ENCODE assay signal across 21 mouse cellular contexts in genomic region chr9:35192983-35193542, GRCm38 (mm10). TPM values are rescaled to one million over a fixed set of nuclear protein-coding genes. Genes with fewer than 3 reads are reported as not detected.
DNase-seq lines count a peak whose midpoint lies in the region; ATAC-seq lines count a peak whose summit lies in the region.
"Had no signal": no experiment of that assay in that cellular context is flagged by ENCODE, and none has a peak within 500 bp of the region (broad histone marks: within the 10 kb centered on the region; RNA-seq: fewer than 3 reads in every experiment).

No protein-coding gene starts in this region.

- peak; percentile 63 for DNase-seq in heart, adult 11 months
- no peak for DNase-seq in heart, adult 9 months (ENCODE audit: low spot score in 2 of 2)
- DNase-seq in midbrain, embryonic 10.5 days (ENCODE audit: low spot score), result no peak
- DNase-seq in ZHBTc4 (ENCODE audit: low read depth, low spot score), result peak; percentile 26
- no peak for DNase-seq in embryo, embryonic 10.5 days (ENCODE audit: low spot score)
- DNase-seq in right cerebral cortex, postnatal 36 days (ENCODE audit: low spot score in 2 of 2), result no peak
- DNase-seq: adrenal gland, postnatal 14 days; cerebellum, adult 2 months; cerebellum, postnatal 10 days; embryo, embryonic 11 days; gastrocnemius, postnatal 10 days; heart, adult 2 months had no signal

- H3K4me1 ChIP-seq in midbrain, embryonic 15.5 days, result no peaks in the 10 kb centered on the region
- no peaks in the 10 kb centered on the region for H3K4me1 ChIP-seq in midbrain, embryonic 10.5 days
- H3K4me1 ChIP-seq in midbrain, embryonic 16.5 days (ENCODE audit: control insufficient read depth, insufficient read depth, low read length), result no peaks in the 10 kb centered on the region
- H3K4me1 ChIP-seq: embryonic facial prominence, embryonic 12.5 days; heart, embryonic 12.5 days; hindbrain, embryonic 10.5 days had no signal

- H3K27me3 ChIP-seq in midbrain, embryonic 15.5 days (replicated peaks), result no peaks in the 10 kb centered on the region
- no peaks in the 10 kb centered on the region for H3K27me3 ChIP-seq in midbrain, embryonic 10.5 days (ENCODE audit: low read depth, poor library complexity, severe bottlenecking)
- no peaks in the 10 kb centered on the region for H3K27me3 ChIP-seq in midbrain, embryonic 16.5 days (ENCODE audit: control insufficient read depth, insufficient read depth, low read depth, low read length)
- H3K27me3 ChIP-seq: embryonic facial prominence, embryonic 12.5 days; forebrain, embryonic 13.5 days; heart, embryonic 12.5 days had no signal

- no peaks in the 10 kb centered on the region for H3K36me3 ChIP-seq in midbrain, embryonic 15.5 days (replicated peaks)
- H3K36me3 ChIP-seq in midbrain, embryonic 10.5 days, result peaks cover 38% of the 10 kb centered on the region
- no peaks in the 10 kb centered on the region for H3K36me3 ChIP-seq in midbrain, embryonic 16.5 days (ENCODE audit: control insufficient read depth, insufficient read depth, low read length)

- no peak overlapping the region for H3K4me3 ChIP-seq in midbrain, embryonic 15.5 days
- no peak overlapping the region for H3K4me3 ChIP-seq in midbrain, embryonic 10.5 days
- H3K4me3 ChIP-seq in midbrain, embryonic 16.5 days (ENCODE audit: low read depth, low read length), result no peak overlapping the region
- H3K4me3 ChIP-seq: embryonic facial prominence, embryonic 12.5 days; forebrain, embryonic 13.5 days; heart, adult 2 months; heart, embryonic 12.5 days; hindbrain, embryonic 10.5 days had no signal

- no peaks in the 10 kb centered on the region for H3K9me3 ChIP-seq in midbrain, embryonic 15.5 days
- no peaks in the 10 kb centered on the region for H3K9me3 ChIP-seq in midbrain, embryonic 10.5 days (replicated peaks)
- H3K9me3 ChIP-seq in midbrain, embryonic 16.5 days (replicated peaks; ENCODE audit: control insufficient read depth, low read length, poor library complexity, severe bottlenecking), result no peaks in the 10 kb centered on the region
- H3K9me3 ChIP-seq: embryonic facial prominence, embryonic 12.5 days; forebrain, embryonic 13.5 days; G1E; heart, embryonic 12.5 days; hindbrain, embryonic 10.5 days had no signal

- 68% methylated on average over 11 of the region's 11 CpGs for WGBS in midbrain, embryonic 15.5 days
- whole genome bisulfite sequencing in midbrain, embryonic 10.5 days, result 87% methylated on average over 11 of the region's 11 CpGs
- WGBS in midbrain, embryonic 16.5 days, result 64% methylated on average over 11 of the region's 11 CpGs

- no peak overlapping the region for H3K9ac ChIP-seq in midbrain, embryonic 15.5 days
- H3K9ac ChIP-seq in midbrain, embryonic 16.5 days (ENCODE audit: low read depth, low read length), result no peak overlapping the region; the same call in 1 of the 2 replicates
- H3K9ac ChIP-seq: embryonic facial prominence, embryonic 12.5 days; forebrain, embryonic 13.5 days; heart, embryonic 12.5 days had no signal

- H3K27ac ChIP-seq in midbrain, embryonic 15.5 days, result 0 out of 2 replicates have a peak overlapping the region, but pooled peaks have one; percentile 9
- H3K27ac ChIP-seq in midbrain, embryonic 10.5 days (replicated peaks), result no peak overlapping the region
- H3K27ac ChIP-seq in midbrain, embryonic 16.5 days (ENCODE audit: low read length), result no peak overlapping the region
- H3K27ac ChIP-seq: embryonic facial prominence, embryonic 12.5 days; forebrain, embryonic 13.5 days; heart, adult 2 months; hindbrain, embryonic 10.5 days had no signal

- ATAC-seq in midbrain, embryonic 15.5 days (replicated peaks), result peak; percentile 24; the same call in 1 of the 2 replicates
- ATAC-seq in midbrain, embryonic 16.5 days, result peak; percentile 44; the same call in 1 of the 2 replicates
- ATAC-seq: forebrain, embryonic 13.5 days; hindbrain, embryonic 16.5 days; inflammation-experienced regulatory T-cells, adult 6 months had no signal

- no peak overlapping the region for H3K4me2 ChIP-seq in midbrain, embryonic 15.5 days
- H3K4me2 ChIP-seq in midbrain, embryonic 16.5 days (ENCODE audit: low read length), result no peak overlapping the region
- H3K4me2 ChIP-seq: embryonic facial prominence, embryonic 12.5 days; forebrain, embryonic 13.5 days; heart, embryonic 12.5 days had no signal

RNA-seq across cellular contexts. Expression of gene Srpr, which starts 6.9 kb away (rescaled TPM):
- polyA plus RNA-seq in midbrain, embryonic 15.5 days (2015; fragmentation: Nextera tagmentation; extraction: Ambion mirVana), result 65.3 and 65.8 TPM in 2 replicates
- 85.5 and 87.3 TPM in 2 replicates for polyA plus RNA-seq in midbrain, embryonic 10.5 days (2016; fragmentation: Nextera tagmentation; extraction: Ambion mirVana)
- 65.8 and 68.2 TPM in 2 replicates for polyA plus RNA-seq in midbrain, embryonic 16.5 days (2015; fragmentation: Nextera tagmentation; extraction: Ambion mirVana)

RNA-seq across cellular contexts. Expression of gene Tirap, which starts 7.0 kb away (rescaled TPM):
- polyA plus RNA-seq in midbrain, embryonic 15.5 days (2015; fragmentation: Nextera tagmentation; extraction: Ambion mirVana), result 4.4 and 5.3 TPM in 2 replicates
- 18.5 and 19.6 TPM in 2 replicates for polyA plus RNA-seq in midbrain, embryonic 10.5 days (2016; fragmentation: Nextera tagmentation; extraction: Ambion mirVana)
- 4.3 and 4.6 TPM in 2 replicates for polyA plus RNA-seq in midbrain, embryonic 16.5 days (2015; fragmentation: Nextera tagmentation; extraction: Ambion mirVana)

RNA-seq across cellular contexts. Expression of gene Dcps, which starts 17.2 kb away (rescaled TPM):
- 80.3 and 81.2 TPM in 2 replicates for polyA plus RNA-seq in midbrain, embryonic 15.5 days (2015; fragmentation: Nextera tagmentation; extraction: Ambion mirVana)
- 108 TPM in 2 replicates for polyA plus RNA-seq in midbrain, embryonic 10.5 days (2016; fragmentation: Nextera tagmentation; extraction: Ambion mirVana)
- 73.4 and 79.2 TPM in 2 replicates for polyA plus RNA-seq in midbrain, embryonic 16.5 days (2015; fragmentation: Nextera tagmentation; extraction: Ambion mirVana)

RNA-seq across cellular contexts. Expression of gene Foxred1, which starts 17.8 kb away (rescaled TPM):
- 49.6 and 51.8 TPM in 2 replicates for polyA plus RNA-seq in midbrain, embryonic 15.5 days (2015; fragmentation: Nextera tagmentation; extraction: Ambion mirVana)
- polyA plus RNA-seq in midbrain, embryonic 10.5 days (2016; fragmentation: Nextera tagmentation; extraction: Ambion mirVana), result 54.6 and 57.2 TPM in 2 replicates
- polyA plus RNA-seq in midbrain, embryonic 16.5 days (2015; fragmentation: Nextera tagmentation; extraction: Ambion mirVana), result 49.8 and 51.2 TPM in 2 replicates

Comparison
In these comparisons a context has a peak if more than half of its experiments do, and no peak if none do; other contexts are left out.
1. DNase-seq: peak in heart, adult 11 months (single experiment) and ZHBTc4 (single experiment); none in heart, adult 9 months (0 of 2), midbrain, embryonic 10.5 days (single experiment), embryo, embryonic 10.5 days (single experiment) and right cerebral cortex, postnatal 36 days (0 of 2).